Mouse (Mus musculus) macrophage (primary cell): Measurements from ENCODE around the gene Sgms1. TPM values are rescaled to one million over a fixed set of nuclear protein-coding genes. Genes with fewer than 3 reads are reported as not detected.
"Not testable (repeated sequence)": the region's sequence is repeated elsewhere in the genome, so short reads cannot be mapped to it uniquely, and the experiment has no call there.

Experiments
- H3K27ac ChIP-seq: fragments of 350-480 bp; formaldehyde crosslinking; 2 replicates; pipeline ENCODE4 v1.9.0; 2021
- H3K36me3 ChIP-seq: fragments of 350-480 bp; formaldehyde crosslinking; 2 replicates; pipeline ENCODE4 v1.9.0; 2021; ENCODE audit errors: inconsistent target
- H3K4me3 ChIP-seq: fragments of 350-480 bp; formaldehyde crosslinking; 2 replicates; pipeline ENCODE4 v1.9.0; 2021; ENCODE audit errors: inconsistent target
- H3K79me2 ChIP-seq: fragments of 350-480 bp; formaldehyde crosslinking; 2 replicates; pipeline ENCODE4 v1.9.0; 2021; ENCODE audit errors: inconsistent target
- WGBS: methylation state at CpG from one replicate; pipeline ENCODE4 v1.1.7; 2026; ENCODE audit warnings: inconsistent platforms; ENCODE audit not compliant: missing documents; 5-methylcytosine and 5-hydroxymethylcytosine counted together
- polyA plus RNA-seq: library from polyadenylated mRNA; stranded (reverse); fragments of 250-400 nt; gene quantifications from 3 replicates; pipeline ENCODE4 v1.2.4, GENCODE M21; 2018; ENCODE audit warnings: inconsistent platforms

Sgms1 gene
- polyA plus RNA-seq, 1 experiment from 2014 or later: 20.7 TPM

GRCm38 (mm10) chr19:32375473-32375985 lies 14.0 kb downstream of the Sgms1 start:
- H3K79me2 ChIP-seq: peaks cover 78% of the 10 kb centered on the region
- WGBS: 45% methylated on average over 4 of the region's 4 CpGs

GRCm38 (mm10) chr19:32374751-32375150 lies 14.8 kb downstream of the Sgms1 start:
- Histone ChIP-seq H3K79me2 (peaks cover 80% of the 10 kb centered on the region), H3K4me3 (no peak overlapping the region), H3K36me3 (no peaks in the 10 kb centered on the region), H3K27ac (no peak overlapping the region)
- 93% methylated on average over 10 of the region's 10 CpGs for WGBS

More at GRCm38 (mm10) chr19:32375473-32375985, 14.0 kb downstream of the Sgms1 start:
- Histone ChIP-seq H3K36me3 (no peaks in the 10 kb centered on the region), H3K27ac (no peak overlapping the region), H3K4me3 (no peak overlapping the region)

DNA sequence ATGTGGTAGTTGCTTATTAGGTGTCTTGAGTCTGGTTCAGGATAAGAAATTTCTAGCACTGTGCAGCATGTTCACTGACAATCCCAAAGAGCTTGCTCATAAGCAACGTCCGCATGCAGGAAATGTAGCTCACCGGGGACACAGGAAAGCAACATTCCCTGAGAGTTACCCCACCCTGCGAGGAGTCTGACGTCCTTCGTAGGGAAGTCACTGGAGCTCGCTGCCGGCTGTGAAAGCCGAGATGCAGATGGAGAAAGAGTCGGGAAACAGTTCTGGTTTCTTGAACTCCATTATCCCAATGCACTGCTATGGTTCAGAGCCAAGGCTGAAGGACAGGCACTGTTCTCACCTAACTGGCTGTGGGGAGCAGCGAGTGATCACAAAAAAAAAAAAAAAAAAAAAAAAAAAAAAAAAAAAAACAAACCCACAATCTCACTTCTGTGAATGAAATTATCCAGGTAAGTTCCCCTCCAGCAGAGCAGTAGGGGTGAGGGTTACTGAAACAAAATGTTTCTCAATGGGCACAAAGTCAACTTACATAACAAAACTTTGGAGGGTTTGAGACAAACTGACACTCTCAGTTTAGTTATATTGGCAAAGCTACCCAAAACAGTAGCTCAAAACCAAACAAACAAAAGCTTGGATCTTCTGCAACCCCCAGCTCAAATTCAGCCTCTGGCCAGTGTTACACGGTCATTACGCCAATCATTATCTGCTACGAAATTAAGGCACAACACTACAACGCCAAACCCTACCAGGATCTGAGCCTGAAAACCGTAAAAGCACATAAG lies 15.5 kb downstream of the Sgms1 start:
- Histone ChIP-seq H3K4me3 (no peak overlapping the region), H3K36me3 (no peaks in the 10 kb centered on the region), H3K27ac (no peak overlapping the region), H3K79me2 (peaks cover 84% of the 10 kb centered on the region)
- 92% methylated on average over 15 of the region's 16 CpGs for WGBS

DNA sequence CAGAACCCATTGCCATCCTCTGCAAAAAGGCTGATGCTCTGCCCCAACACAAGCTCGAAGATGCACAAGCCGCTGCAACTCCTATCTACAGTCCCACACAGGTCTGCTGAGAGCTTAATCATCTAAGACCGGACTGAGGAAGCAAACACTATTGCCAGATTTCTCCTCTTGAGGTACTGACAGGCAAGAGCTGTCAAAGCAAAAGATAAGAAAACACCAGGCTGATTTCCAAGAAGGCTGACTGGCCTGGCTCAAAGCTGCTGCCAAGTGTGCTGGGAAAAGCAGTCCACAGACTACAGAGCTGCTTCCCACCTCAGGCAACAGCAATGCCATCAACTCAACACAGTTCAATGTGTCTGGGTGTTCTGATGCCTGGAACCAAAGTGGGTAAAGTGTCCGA lies 17.1 kb downstream of the Sgms1 start:
- peaks cover 85% of the 10 kb centered on the region for H3K79me2 ChIP-seq
- no peak overlapping the region for H3K27ac ChIP-seq
- WGBS: 59% methylated on average over 4 of the region's 4 CpGs
- no peaks in the 10 kb centered on the region for H3K36me3 ChIP-seq
- no peak overlapping the region for H3K4me3 ChIP-seq

DNA sequence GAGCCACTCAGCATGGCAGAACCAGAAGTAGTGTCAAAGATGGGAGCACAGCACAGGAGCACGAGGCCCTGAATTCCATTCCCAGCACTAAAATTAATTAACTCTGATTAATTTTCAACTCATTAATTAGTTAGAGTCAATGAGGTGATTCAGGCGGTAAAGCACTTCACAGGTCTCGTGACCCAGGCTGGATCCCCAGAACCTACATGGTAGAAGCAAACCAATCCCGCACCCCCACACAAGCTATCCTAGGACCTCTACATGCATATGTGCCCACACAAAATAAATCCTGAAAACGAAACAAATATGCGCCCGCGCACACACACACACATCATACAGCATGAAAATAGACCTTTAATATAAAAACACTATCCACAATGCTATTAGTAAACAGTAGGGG lies 22.2 kb downstream of the Sgms1 start:
- no peaks in the 10 kb centered on the region for H3K36me3 ChIP-seq
- 99% methylated on average over 8 of the region's 8 CpGs for WGBS
- no peak overlapping the region for H3K4me3 ChIP-seq
- H3K79me2 ChIP-seq: peaks cover 73% of the 10 kb centered on the region
- H3K27ac ChIP-seq: no peak overlapping the region

DNA sequence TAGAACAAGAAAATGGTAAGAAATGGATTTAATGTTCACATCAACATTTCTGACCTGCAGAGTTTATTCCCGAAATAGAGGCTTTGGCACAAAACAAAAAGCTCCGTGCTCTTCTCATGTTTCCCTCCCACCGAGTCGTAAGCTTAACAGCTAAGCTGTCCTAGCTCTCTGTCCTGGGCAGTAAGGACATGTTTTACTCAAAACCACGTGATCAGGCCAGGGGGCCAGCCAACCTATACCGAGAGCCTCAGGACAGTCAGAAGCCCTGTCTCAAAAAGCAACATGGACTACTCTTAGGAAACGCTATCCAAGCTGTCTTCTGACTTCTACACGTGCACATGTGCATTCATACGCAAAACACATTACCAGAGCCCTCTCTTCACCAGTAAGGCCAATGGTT lies 23.1 kb downstream of the Sgms1 start:
- 96% methylated on average over 9 of the region's 9 CpGs for WGBS
- Histone ChIP-seq H3K4me3 (no peak overlapping the region), H3K27ac (no peak overlapping the region), H3K79me2 (peaks cover 64% of the 10 kb centered on the region), H3K36me3 (no peaks in the 10 kb centered on the region)

- peaks cover 57% of the 10 kb centered on the region for H3K79me2 ChIP-seq
- H3K36me3 ChIP-seq: no peaks in the 10 kb centered on the region
- 93% methylated on average over 6 of the region's 6 CpGs for WGBS
Measured at GRCm38 (mm10) chr19:32365111-32365510, 24.4 kb downstream of the Sgms1 start.

DNA sequence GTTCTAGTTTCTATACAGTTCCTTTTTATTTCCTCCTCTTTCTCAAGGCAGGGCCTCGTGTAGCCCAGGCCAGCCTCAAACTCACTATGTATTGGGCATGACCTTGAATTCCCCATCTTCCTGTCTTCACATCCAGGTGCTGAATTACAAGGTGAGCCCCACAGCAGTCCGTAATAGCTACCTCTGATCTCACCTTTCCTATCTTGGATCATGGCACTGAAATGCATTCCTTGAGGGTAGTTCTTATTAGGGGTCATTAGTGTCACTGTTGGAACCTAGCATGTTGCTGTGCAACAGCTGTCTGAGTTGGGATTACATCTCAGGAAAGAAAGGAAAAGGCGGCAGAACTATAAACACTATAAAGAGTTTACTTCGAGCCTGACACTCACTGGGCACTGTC lies 25.9 kb downstream of the Sgms1 start:
- 82% methylated on average over 4 of the region's 4 CpGs for WGBS
- Histone ChIP-seq H3K27ac (no peak overlapping the region), H3K79me2 (peaks cover 42% of the 10 kb centered on the region), H3K36me3 (no peaks in the 10 kb centered on the region), H3K4me3 (no peak overlapping the region)

More at GRCm38 (mm10) chr19:32365111-32365510, 24.4 kb downstream of the Sgms1 start:
- Histone ChIP-seq H3K4me3 (no peak overlapping the region), H3K27ac (no peak overlapping the region)

GRCm38 (mm10) chr19:32362520-32362919 lies 27.0 kb downstream of the Sgms1 start:
- no peak overlapping the region for H3K27ac ChIP-seq

DNA sequence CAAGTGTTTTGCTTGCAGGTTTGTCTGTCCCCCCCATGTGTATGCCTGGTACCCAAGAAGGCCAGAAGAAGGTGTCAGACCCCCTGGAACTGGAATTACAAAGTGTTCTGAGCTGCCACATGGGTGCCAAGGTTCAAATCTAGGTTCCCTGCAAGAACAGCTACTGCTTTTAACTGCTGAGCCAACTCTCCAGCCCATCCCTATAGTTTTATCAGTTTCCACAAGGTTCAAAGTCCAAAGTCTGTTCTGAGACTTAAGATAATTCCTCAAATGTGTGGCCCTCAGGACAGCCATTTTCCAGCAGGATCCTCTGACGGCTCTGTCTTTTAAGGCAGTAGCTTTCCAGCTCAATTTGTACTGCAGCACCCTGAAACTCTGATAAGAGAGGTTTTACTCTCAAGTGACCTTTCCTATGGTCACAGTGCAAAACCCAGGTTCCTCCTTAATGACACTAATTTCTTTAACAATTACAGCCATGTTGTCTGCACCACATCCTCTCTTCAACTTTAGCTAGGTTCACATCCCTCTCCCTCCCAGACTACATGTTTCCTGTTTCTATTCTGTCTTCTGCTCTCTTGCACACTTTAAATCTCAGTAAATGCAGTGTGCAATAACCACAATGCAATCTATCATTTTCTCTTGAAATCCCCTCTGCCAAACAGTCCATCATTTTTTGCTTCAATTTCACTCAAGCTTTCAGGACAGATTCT lies 28.4 kb downstream of the Sgms1 start:
- peaks cover 17% of the 10 kb centered on the region; the same call in 1 of the 2 replicates for H3K79me2 ChIP-seq
- no peaks in the 10 kb centered on the region for H3K36me3 ChIP-seq
- H3K4me3 ChIP-seq: no peak overlapping the region
- 73% methylated on average over 1 of the region's 1 CpGs for WGBS
- H3K27ac ChIP-seq: no peak overlapping the region

More at GRCm38 (mm10) chr19:32362520-32362919, 27.0 kb downstream of the Sgms1 start:
- Histone ChIP-seq H3K4me3 (no peak overlapping the region), H3K36me3 (no peaks in the 10 kb centered on the region), H3K79me2 (peaks cover 31% of the 10 kb centered on the region)
- WGBS: 72% methylated on average over 3 of the region's 3 CpGs

DNA sequence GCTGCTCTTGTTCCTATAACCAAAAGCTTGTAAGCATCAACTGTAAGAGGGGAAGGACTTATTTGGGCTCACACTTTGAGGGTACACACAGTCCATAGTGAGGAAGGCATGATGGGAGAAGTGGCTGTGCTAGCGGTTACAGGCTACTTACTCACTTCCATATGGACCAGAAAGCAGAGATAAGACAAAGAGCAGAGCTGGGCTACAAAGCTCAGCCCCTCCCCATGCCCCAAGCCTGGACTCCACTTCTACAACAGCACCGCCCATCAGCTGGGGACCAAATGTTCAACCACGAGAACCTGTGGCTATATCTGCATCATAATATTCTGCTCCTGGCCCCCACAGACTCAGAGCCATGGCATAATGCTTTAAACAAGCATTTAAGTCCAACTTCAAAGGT lies 29.0 kb downstream of the Sgms1 start:
- WGBS: 83% methylated on average over 3 of the region's 3 CpGs

GRCm38 (mm10) chr19:32358699-32359517 lies 30.6 kb downstream of the Sgms1 start:
- 93% methylated on average over 12 of the region's 12 CpGs for WGBS
- Histone ChIP-seq H3K36me3 (no peaks in the 10 kb centered on the region), H3K4me3 (no peak overlapping the region), H3K27ac (no peak overlapping the region), H3K79me2 (peaks cover 15% of the 10 kb centered on the region; the same call in 1 of the 2 replicates)

More for the DNA sequence above, 29.0 kb downstream of the Sgms1 start:
- Histone ChIP-seq H3K4me3 (no peak overlapping the region), H3K27ac (no peak overlapping the region), H3K36me3 (no peaks in the 10 kb centered on the region), H3K79me2 (peaks cover 12% of the 10 kb centered on the region; the same call in 1 of the 2 replicates)

DNA sequence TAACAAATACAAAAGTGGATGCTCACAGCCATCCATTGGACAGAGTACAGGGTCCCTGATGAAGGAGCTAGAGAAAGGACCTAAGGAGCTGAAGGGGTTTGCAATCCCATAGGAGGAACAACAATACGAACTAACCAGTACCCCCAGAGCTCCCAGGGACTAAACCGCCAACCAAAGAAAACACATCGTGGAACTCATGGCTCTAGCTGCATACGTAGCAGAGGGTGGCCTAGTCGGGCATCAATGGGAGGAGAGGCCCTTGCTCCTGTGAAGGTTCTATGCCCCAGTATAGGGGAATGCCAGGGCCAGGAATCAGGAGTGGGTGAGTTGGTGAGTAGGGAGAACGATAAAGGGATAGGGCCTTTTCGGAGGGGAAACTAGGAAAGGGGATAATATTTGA lies 31.5 kb downstream of the Sgms1 start:
- not testable (repeated sequence) for H3K4me3 ChIP-seq, H3K27ac ChIP-seq, H3K36me3 ChIP-seq
- WGBS: over 99% methylated on average over 7 of the region's 7 CpGs
- H3K79me2 ChIP-seq: peaks cover 21% of the 10 kb centered on the region; the same call in 1 of the 2 replicates

DNA sequence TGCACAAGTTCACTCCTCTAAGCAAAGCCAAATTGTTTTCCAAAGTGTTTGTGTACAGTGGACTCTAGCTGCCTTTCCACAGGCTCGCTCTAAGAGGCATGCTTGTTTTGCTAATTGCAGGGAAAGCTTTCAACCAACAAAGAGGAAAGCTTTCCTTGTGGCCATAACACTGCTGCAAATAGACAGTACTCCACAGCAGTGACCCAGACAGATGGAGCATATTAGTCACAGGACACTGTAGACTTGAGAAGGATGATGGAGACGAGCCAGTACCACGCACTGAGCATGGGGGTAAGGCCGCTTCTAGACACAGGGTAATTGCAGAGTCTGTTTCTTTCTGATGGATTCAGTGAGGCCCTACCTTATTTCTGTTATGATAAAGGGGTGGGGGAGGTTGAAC lies 33.3 kb downstream of the Sgms1 start:
- Histone ChIP-seq H3K27ac (no peak overlapping the region), H3K36me3 (no peaks in the 10 kb centered on the region), H3K79me2 (peaks cover 25% of the 10 kb centered on the region; the same call in 1 of the 2 replicates), H3K4me3 (no peak overlapping the region)
- WGBS: 94% methylated on average over 4 of the region's 4 CpGs
